Mouse (Mus musculus): ENCODE results near the gene Guk1. TPM values are rescaled to one million over a fixed set of nuclear protein-coding genes. Genes with fewer than 3 reads are reported as not detected.

Gene Guk1
- polyA plus RNA-seq (2012; ENCODE audit: insufficient read depth, insufficient read length, missing spikeins), result 89.3 and 122 TPM in 2 replicates

GRCm38 (mm10) chr11:59192059-59192386, at the start of gene Guk1:
Gene Guk1, minus strand, starts transcription at chr11:59192212.
- Histone ChIP-seq H3K4me1 (ENCODE audit: control insufficient read depth, insufficient read depth, insufficient read length, low read length) (no peaks in the 10 kb centered on the region; the same call in 1 of the 2 replicates), H3K4me3 (ENCODE audit: insufficient read depth, low read depth, low read length) (peak within 1 kb of the TSS; percentile 91), H3K27ac (replicated peaks; ENCODE audit: low read depth, low read length) (peak within 1 kb of the TSS; percentile 84)

GRCm38 (mm10) chr11:59239796-59240195, 47.8 kb upstream of the Guk1 start:
- Histone ChIP-seq H3K4me3 (ENCODE audit: insufficient read depth, low read depth, low read length) (no peak overlapping the region), H3K27ac (replicated peaks; ENCODE audit: low read depth, low read length) (no peak overlapping the region), H3K4me1 (ENCODE audit: control insufficient read depth, insufficient read depth, insufficient read length, low read length) (no peaks in the 10 kb centered on the region)

- no peaks in the 10 kb centered on the region for H3K4me1 ChIP-seq (ENCODE audit: control insufficient read depth, insufficient read depth, insufficient read length, low read length)
- H3K27ac ChIP-seq (replicated peaks; ENCODE audit: low read depth, low read length), result no peak overlapping the region
- H3K4me3 ChIP-seq (ENCODE audit: insufficient read depth, low read depth, low read length), result no peak overlapping the region
Measured at GRCm38 (mm10) chr11:59239428-59239785, 47.4 kb upstream of the Guk1 start.

GRCm38 (mm10) chr11:59238525-59239427, 46.8 kb upstream of the Guk1 start:
- Histone ChIP-seq H3K27ac (replicated peaks; ENCODE audit: low read depth, low read length) (no peak overlapping the region), H3K4me1 (ENCODE audit: control insufficient read depth, insufficient read depth, insufficient read length, low read length) (no peaks in the 10 kb centered on the region), H3K4me3 (ENCODE audit: insufficient read depth, low read depth, low read length) (no peak overlapping the region)

- no peak overlapping the region for H3K4me3 ChIP-seq (ENCODE audit: insufficient read depth, low read depth, low read length)
- no peak overlapping the region for H3K27ac ChIP-seq (replicated peaks; ENCODE audit: low read depth, low read length)
- H3K4me1 ChIP-seq (ENCODE audit: control insufficient read depth, insufficient read depth, insufficient read length, low read length), result peaks cover 3% of the 10 kb centered on the region
Measured at GRCm38 (mm10) chr11:59232797-59233196, 40.8 kb upstream of the Guk1 start.

- Histone ChIP-seq H3K4me1 (ENCODE audit: control insufficient read depth, insufficient read depth, insufficient read length, low read length) (peaks cover 3% of the 10 kb centered on the region), H3K27ac (replicated peaks; ENCODE audit: low read depth, low read length) (no peak overlapping the region), H3K4me3 (ENCODE audit: insufficient read depth, low read depth, low read length) (no peak overlapping the region)
Measured at GRCm38 (mm10) chr11:59230144-59230760, 38.2 kb upstream of the Guk1 start.

- Histone ChIP-seq H3K4me1 (ENCODE audit: control insufficient read depth, insufficient read depth, insufficient read length, low read length) (peaks cover 11% of the 10 kb centered on the region), H3K27ac (replicated peaks; ENCODE audit: low read depth, low read length) (peak within 1 kb of the TSS; percentile 98), H3K4me3 (ENCODE audit: insufficient read depth, low read depth, low read length) (peak within 1 kb of the TSS; percentile 89)
Measured at GRCm38 (mm10) chr11:59228122-59228953, 36.3 kb upstream of the Guk1 start, which contains the start of gene Arf1. Gene Arf1, minus strand, starts transcription at chr11:59228270.

- H3K27ac ChIP-seq (replicated peaks; ENCODE audit: low read depth, low read length), result peak overlapping the region; percentile 98
- peak overlapping the region; percentile 89 for H3K4me3 ChIP-seq (ENCODE audit: insufficient read depth, low read depth, low read length)
- H3K4me1 ChIP-seq (ENCODE audit: control insufficient read depth, insufficient read depth, insufficient read length, low read length), result peaks cover 16% of the 10 kb centered on the region
Measured at GRCm38 (mm10) chr11:59227604-59228121, 35.7 kb upstream of the Guk1 start.

- H3K4me1 ChIP-seq (ENCODE audit: control insufficient read depth, insufficient read depth, insufficient read length, low read length), result peaks cover 21% of the 10 kb centered on the region
- H3K27ac ChIP-seq (replicated peaks; ENCODE audit: low read depth, low read length), result peak overlapping the region; percentile 98
- H3K4me3 ChIP-seq (ENCODE audit: insufficient read depth, low read depth, low read length), result peak overlapping the region; percentile 89
Measured at GRCm38 (mm10) chr11:59226787-59227603, 35.0 kb upstream of the Guk1 start.

GRCm38 (mm10) chr11:59226251-59226650, 34.2 kb upstream of the Guk1 start:
- Histone ChIP-seq H3K4me3 (ENCODE audit: insufficient read depth, low read depth, low read length) (peak overlapping the region; percentile 89), H3K4me1 (ENCODE audit: control insufficient read depth, insufficient read depth, insufficient read length, low read length) (peaks cover 24% of the 10 kb centered on the region), H3K27ac (replicated peaks; ENCODE audit: low read depth, low read length) (0 out of 2 replicates have a peak overlapping the region, but pooled peaks have one; percentile 0)

GRCm38 (mm10) chr11:59225167-59225566, 33.2 kb upstream of the Guk1 start:
- Histone ChIP-seq H3K4me1 (ENCODE audit: control insufficient read depth, insufficient read depth, insufficient read length, low read length) (peaks cover 30% of the 10 kb centered on the region), H3K27ac (replicated peaks; ENCODE audit: low read depth, low read length) (0 out of 2 replicates have a peak overlapping the region, but pooled peaks have one; percentile 20), H3K4me3 (ENCODE audit: insufficient read depth, low read depth, low read length) (no peak overlapping the region)

- H3K4me3 ChIP-seq (ENCODE audit: insufficient read depth, low read depth, low read length), result no peak overlapping the region
- no peak overlapping the region for H3K27ac ChIP-seq (replicated peaks; ENCODE audit: low read depth, low read length)
- peaks cover 32% of the 10 kb centered on the region for H3K4me1 ChIP-seq (ENCODE audit: control insufficient read depth, insufficient read depth, insufficient read length, low read length)
Measured at GRCm38 (mm10) chr11:59224470-59224869, 32.5 kb upstream of the Guk1 start.

GRCm38 (mm10) chr11:59224025-59224424, 32.0 kb upstream of the Guk1 start:
- H3K4me1 ChIP-seq (ENCODE audit: control insufficient read depth, insufficient read depth, insufficient read length, low read length), result peaks cover 34% of the 10 kb centered on the region
- H3K4me3 ChIP-seq (ENCODE audit: insufficient read depth, low read depth, low read length), result no peak overlapping the region
- H3K27ac ChIP-seq (replicated peaks; ENCODE audit: low read depth, low read length), result no peak overlapping the region

GRCm38 (mm10) chr11:59222306-59222705, 30.3 kb upstream of the Guk1 start:
- Histone ChIP-seq H3K4me3 (ENCODE audit: insufficient read depth, low read depth, low read length) (no peak overlapping the region), H3K4me1 (ENCODE audit: control insufficient read depth, insufficient read depth, insufficient read length, low read length) (peaks cover 37% of the 10 kb centered on the region), H3K27ac (replicated peaks; ENCODE audit: low read depth, low read length) (no peak overlapping the region)
